In the genomic region with DNA sequence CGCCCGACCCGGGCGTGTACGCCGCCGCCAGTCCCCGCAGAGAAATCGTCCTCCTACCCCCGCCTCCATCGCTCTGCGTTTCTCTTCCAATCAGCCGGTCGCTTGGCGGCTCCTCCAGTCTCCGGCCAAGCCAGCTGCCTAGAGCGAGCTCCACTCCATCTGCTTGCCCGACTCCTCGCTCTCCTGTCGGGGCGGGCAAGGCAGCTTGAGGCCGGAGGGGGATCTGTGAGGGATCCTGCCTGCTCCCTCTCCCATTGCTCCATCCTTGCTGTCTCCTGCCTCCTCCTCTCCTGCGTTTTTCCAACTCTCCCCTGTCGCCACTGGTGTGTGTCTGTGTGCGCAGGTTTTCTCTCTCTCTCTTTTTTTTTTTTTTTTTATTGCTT, we compare ENCODE assay signal across 8 mouse cellular contexts. TPM values are rescaled to one million over a fixed set of nuclear protein-coding genes. Genes with fewer than 3 reads are reported as not detected.
DNase-seq lines count a peak whose midpoint lies in the region; ATAC-seq and TF ChIP-seq lines count a peak whose summit lies in the region.

A gene (minus strand): TSS at position 333 of the 383 bp plus-strand sequence.

- peak within 1 kb of the TSS; percentile 96 for H3K4me2 ChIP-seq in hindbrain, embryonic 15.5 days

- H3K27me3 ChIP-seq in hindbrain, embryonic 15.5 days: no peaks in the 10 kb centered on the region

- H3K9ac ChIP-seq in hindbrain, embryonic 15.5 days: peak within 1 kb of the TSS; percentile 92

- peak within 1 kb of the TSS; percentile 100 for H3K4me3 ChIP-seq in gastrocnemius, adult 2 months
- peak within 1 kb of the TSS; percentile 72 for H3K4me3 ChIP-seq in hindbrain, embryonic 15.5 days

- 0% methylated on average over 24 of the region's 25 CpGs for WGBS in hindbrain, embryonic 15.5 days

- TF ChIP-seq CTCF in gastrocnemius, adult 2 months (IDR thresholded peaks at IDR 0.05): no peak

- no peaks in the 10 kb centered on the region for H3K9me3 ChIP-seq in hindbrain, embryonic 15.5 days

- peaks cover 25% of the 10 kb centered on the region for H3K4me1 ChIP-seq in hindbrain, embryonic 15.5 days (replicated peaks)

- intact Hi-C loops in gastrocnemius, adult 2 months (cut with DNase I): loop anchor here (1.0 kb wide), 1 partner anchor 88 kb away; a partner anchor contains a TSS

- peak; percentile 83 for DNase-seq in adipocyte (ENCODE audit: low spot score)
- DNase-seq in gastrocnemius, adult 2 months: peak; percentile 93
- peak; percentile 62 to 81 for DNase-seq in left cerebral cortex, adult 8-10 months (ENCODE audit: low spot score in 2 of 2)
- DNase-seq in right cerebral cortex, adult 18-20 months: peak; percentile 88
- peak; percentile 72 for DNase-seq in urinary bladder, adult 2 months (ENCODE audit: low spot score)

- H3K27ac ChIP-seq in gastrocnemius, adult 2 months: peak within 1 kb of the TSS; percentile 100
- H3K27ac ChIP-seq in hindbrain, embryonic 15.5 days (replicated peaks): peak within 1 kb of the TSS; percentile 99

- peaks cover 3% of the 10 kb centered on the region; the same call in 1 of the 2 replicates for H3K36me3 ChIP-seq in hindbrain, embryonic 15.5 days

- peak; percentile 51 for ATAC-seq in common myeloid progenitor, adult 5-6 weeks (replicated peaks; ENCODE audit: low read depth, poor library complexity, severe bottlenecking)
- peak; percentile 17 for ATAC-seq in hindbrain, embryonic 15.5 days (ENCODE audit: low FRiP score, low read depth)
- ATAC-seq in megakaryocyte, adult 5-6 weeks (ENCODE audit: poor library complexity, severe bottlenecking): peak; percentile 39

RNA-seq across cellular contexts. Expression of the gene that starts here (rescaled TPM):
- total RNA-seq in common myeloid progenitor, adult 5-6 weeks (2017): 173 and 184 TPM in 2 replicates
- total RNA-seq in gastrocnemius, adult 2 months (2021): 10 to 100 TPM; 37.8 to 40.4 TPM
- 77.7 and 85.0 TPM in 2 replicates for polyA plus RNA-seq in hindbrain, embryonic 15.5 days (2015; fragmentation: Nextera tagmentation; extraction: Ambion mirVana)
- 100 to 1,000 TPM; 102 to 118 (median 113) TPM for total RNA-seq in left cerebral cortex, adult 8-10 months (2022)
- total RNA-seq in megakaryocyte, adult 5-6 weeks (2015): 19.6 and 22.4 TPM in 2 replicates
- total RNA-seq in megakaryocyte, adult 5-6 weeks (2017): 82.8 and 90.2 TPM in 2 replicates
- polyA plus RNA-seq in urinary bladder, adult 2 months (2012; rRNA removed): 45.7 and 61.5 TPM in 2 replicates

Comparison
In these comparisons a context has a peak if more than half of its experiments do, and no peak if none do; other contexts are left out.
1. Peak in every context shown above with its lines: DNase-seq, ATAC-seq, H3K4me3 ChIP-seq and H3K27ac ChIP-seq.